Mouse (Mus musculus): ENCODE measurements around the gene Prkag2. TPM values are rescaled to one million over a fixed set of nuclear protein-coding genes. Genes with fewer than 3 reads are reported as not detected.
"Not testable (repeated sequence)": the region's sequence is repeated elsewhere in the genome, so short reads cannot be mapped to it uniquely, and the experiment has no call there.

The Prkag2 gene
- total RNA-seq, 2 experiments from 2014 or later: 113 to 118 TPM

- intact Hi-C loops (cut with DNase I): loop anchor here (1.0 to 5.0 kb wide), 5 partner anchors 18 to 245 kb away; no protein-coding TSS in a partner anchor
- Histone ChIP-seq H3K27ac (peak within 1 kb of the TSS; percentile 99), H3K4me3 (peak within 1 kb of the TSS; percentile 92)
- no peak for TF ChIP-seq CTCF (IDR thresholded peaks at IDR 0.05)
- DNase-seq (ENCODE audit: extremely low spot score in 1 of 2, low spot score in 2 of 2): peak; percentile 97 to 99
Measured at GRCm38 (mm10) chr5:24842274-24843102, 258.0 kb downstream of the Prkag2 start, which contains the start of gene Rheb. Gene Rheb (minus strand): TSS chr5:24842624.

- TF ChIP-seq CTCF (IDR thresholded peaks at IDR 0.05): no peak
- Histone ChIP-seq H3K4me3 (peak overlapping the region; percentile 92), H3K27ac (peak overlapping the region; percentile 99)
- intact Hi-C loops (cut with DNase I): loop anchor here (1.0 to 5.0 kb wide), 6 partner anchors 59 to 246 kb away; partner anchors contain the start of gene Nub1
- peak; percentile 58 to 60 for DNase-seq (ENCODE audit: extremely low spot score in 1 of 2, low spot score in 2 of 2)
Measured at GRCm38 (mm10) chr5:24841662-24842273, 258.7 kb downstream of the Prkag2 start.

GRCm38 (mm10) chr5:24840975-24841431 is 259.4 kb downstream of the Prkag2 start:
- intact Hi-C loops (cut with DNase I): loop anchor here (1.0 to 5.0 kb wide), 5 partner anchors 59 to 246 kb away; partner anchors contain the start of gene Nub1
- TF ChIP-seq CTCF (IDR thresholded peaks at IDR 0.05): no peak
- peak overlapping the region; percentile 99 for H3K27ac ChIP-seq
- H3K4me3 ChIP-seq: peak overlapping the region; percentile 92
- no peak for DNase-seq (ENCODE audit: extremely low spot score in 1 of 2, low spot score in 2 of 2)

- DNase-seq (ENCODE audit: extremely low spot score in 1 of 2, low spot score in 2 of 2): peak in 1 of 2 experiments; percentile 13
Measured at GRCm38 (mm10) chr5:24834491-24834890, 266.0 kb downstream of the Prkag2 start.

GRCm38 (mm10) chr5:24831912-24832311 is 268.5 kb downstream of the Prkag2 start:
- TF ChIP-seq CTCF (IDR thresholded peaks at IDR 0.05): no peak
- Histone ChIP-seq H3K4me3 (no peak overlapping the region), H3K27ac (no peak overlapping the region)
- intact Hi-C loops (cut with DNase I): no loop called here
- DNase-seq (ENCODE audit: extremely low spot score in 1 of 2, low spot score in 2 of 2): no peak

More at GRCm38 (mm10) chr5:24834491-24834890, 266.0 kb downstream of the Prkag2 start:
- TF ChIP-seq CTCF (IDR thresholded peaks at IDR 0.05): no peak
- Histone ChIP-seq H3K27ac (no peak overlapping the region), H3K4me3 (no peak overlapping the region)
- intact Hi-C loops (cut with DNase I): no loop called here

DNA sequence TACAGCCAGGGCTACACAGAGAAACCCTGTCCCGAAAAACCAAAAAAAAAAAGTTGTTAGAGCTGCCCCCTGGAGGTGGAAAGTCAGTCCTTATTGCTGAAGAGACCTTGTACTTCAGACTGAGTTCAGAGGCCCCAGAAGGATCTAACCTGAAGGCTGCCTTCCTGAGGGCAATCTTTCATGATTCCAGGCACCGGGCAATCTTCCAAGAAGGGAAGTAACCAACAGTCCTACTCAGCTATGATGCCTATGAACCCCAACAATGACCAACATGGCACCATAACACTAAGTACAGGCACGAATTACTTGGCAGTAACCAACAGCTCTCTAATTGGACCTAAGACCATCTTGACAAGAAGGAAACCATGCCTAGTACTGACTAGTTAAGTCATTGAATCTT is 272.0 kb downstream of the Prkag2 start:
- no peak for DNase-seq (ENCODE audit: extremely low spot score in 1 of 2, low spot score in 2 of 2)
- Histone ChIP-seq H3K27ac (no peak overlapping the region), H3K4me3 (no peak overlapping the region)
- peak; percentile 9; the same call in 1 of the 2 replicates for TF ChIP-seq CTCF (IDR thresholded peaks at IDR 0.05)
- intact Hi-C loops (cut with DNase I): no loop called here

DNA sequence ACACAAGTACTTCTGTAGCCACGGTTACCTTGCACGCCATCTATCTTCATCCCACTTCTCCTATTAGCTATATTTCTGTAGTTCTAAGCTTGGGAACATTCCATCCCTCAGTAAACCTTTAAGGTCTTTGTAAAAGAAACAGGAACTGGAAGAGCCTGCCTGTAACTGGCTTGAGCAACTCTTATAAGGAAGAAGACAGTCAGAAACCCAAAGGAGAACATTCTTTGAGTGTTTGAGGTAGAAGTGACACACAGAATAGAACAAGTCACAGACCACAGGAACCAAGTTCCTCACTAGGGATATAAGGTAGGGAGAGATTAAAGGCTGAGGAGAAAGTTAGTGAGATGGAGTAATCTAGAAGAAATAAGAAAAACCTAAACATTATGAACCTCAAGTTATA is 273.3 kb downstream of the Prkag2 start:
- TF ChIP-seq CTCF (IDR thresholded peaks at IDR 0.05): no peak
- no peak for DNase-seq (ENCODE audit: extremely low spot score in 1 of 2, low spot score in 2 of 2)
- H3K27ac ChIP-seq: no peak overlapping the region
- intact Hi-C loops (cut with DNase I): no loop called here
- no peak overlapping the region for H3K4me3 ChIP-seq

DNA sequence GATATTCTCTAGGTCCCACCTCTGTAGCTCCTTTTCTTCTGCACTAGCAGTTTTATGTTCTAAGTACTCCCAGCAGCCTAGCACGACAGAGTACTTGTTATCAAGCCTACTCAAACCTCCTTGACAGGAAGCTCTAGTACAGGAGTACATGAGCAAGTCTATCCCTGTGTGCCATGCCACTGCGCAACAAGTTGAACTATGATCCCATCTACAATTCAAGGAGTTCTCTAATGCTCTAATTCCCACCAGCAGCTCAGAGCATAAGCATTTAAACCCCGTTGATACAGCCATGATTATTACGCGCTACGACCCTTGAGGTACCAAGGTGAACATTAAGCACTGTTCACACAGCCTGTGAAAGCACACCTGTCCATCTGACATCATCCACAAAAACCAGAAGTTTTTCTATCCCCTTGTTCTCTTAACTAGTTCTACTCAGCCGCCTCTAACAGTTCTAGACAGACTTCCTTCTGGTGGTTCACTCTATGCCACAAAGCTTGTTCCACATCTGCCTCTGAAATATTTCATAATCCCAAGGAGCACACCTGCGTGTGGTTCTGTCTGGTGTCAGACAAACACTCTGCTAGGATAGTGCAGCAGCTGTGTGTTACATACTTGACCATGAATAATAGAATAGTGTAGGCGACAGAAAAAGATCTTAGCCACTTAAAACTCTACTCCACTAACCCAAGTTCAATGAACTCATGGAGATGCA is 274.2 kb downstream of the Prkag2 start:
- no peak overlapping the region for H3K4me3 ChIP-seq
- intact Hi-C loops (cut with DNase I): no loop called here
- DNase-seq (ENCODE audit: extremely low spot score in 1 of 2, low spot score in 2 of 2): no peak
- H3K27ac ChIP-seq: no peak overlapping the region
- TF ChIP-seq CTCF (IDR thresholded peaks at IDR 0.05): no peak

GRCm38 (mm10) chr5:24825365-24826055 is 274.9 kb downstream of the Prkag2 start:
- intact Hi-C loops (cut with DNase I): no loop called here
- TF ChIP-seq CTCF (IDR thresholded peaks at IDR 0.05): no peak
- no peak for DNase-seq (ENCODE audit: extremely low spot score in 1 of 2, low spot score in 2 of 2)
- Histone ChIP-seq H3K4me3 (no peak overlapping the region), H3K27ac (no peak overlapping the region)

- DNase-seq (ENCODE audit: extremely low spot score in 1 of 2, low spot score in 2 of 2): no peak
- TF ChIP-seq CTCF (IDR thresholded peaks at IDR 0.05): no peak
- Histone ChIP-seq H3K27ac (no peak overlapping the region), H3K4me3 (no peak overlapping the region)
- intact Hi-C loops (cut with DNase I): no loop called here
Measured at GRCm38 (mm10) chr5:24823864-24824405, 276.5 kb downstream of the Prkag2 start.

DNA sequence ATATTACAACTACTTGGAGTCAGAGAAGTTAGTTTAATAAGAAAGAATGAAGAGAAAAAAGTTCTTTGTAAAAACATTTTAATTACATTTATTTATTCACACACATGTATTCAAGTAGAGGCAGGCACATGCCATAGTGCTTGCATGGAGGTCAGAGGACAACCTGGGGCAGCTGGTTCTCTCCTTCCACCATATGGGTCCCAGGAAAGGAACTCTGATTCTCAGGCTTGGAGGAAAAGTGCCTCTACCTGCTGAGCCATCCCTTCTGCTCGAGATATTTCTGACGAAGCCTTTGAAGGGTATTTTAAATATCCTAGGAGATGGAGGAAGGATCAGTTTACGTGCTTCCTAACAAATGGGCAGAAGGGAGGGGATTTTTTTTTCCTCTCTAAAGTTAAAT is 277.7 kb downstream of the Prkag2 start:
- no peak for TF ChIP-seq CTCF (IDR thresholded peaks at IDR 0.05)
- intact Hi-C loops (cut with DNase I): no loop called here
- no peak for DNase-seq (ENCODE audit: extremely low spot score in 1 of 2, low spot score in 2 of 2)

GRCm38 (mm10) chr5:24822231-24822630 is 278.2 kb downstream of the Prkag2 start:
- H3K4me3 ChIP-seq; intact Hi-C loops (cut with DNase I); DNase-seq (ENCODE audit: extremely low spot score in 1 of 2, low spot score in 2 of 2); H3K27ac ChIP-seq: not testable (repeated sequence)

More for the DNA sequence above, 277.7 kb downstream of the Prkag2 start:
- H3K27ac ChIP-seq: no peak overlapping the region
- no peak overlapping the region for H3K4me3 ChIP-seq
